Mouse (Mus musculus) neural tube, embryonic 14.5 days (tissue): ENCODE data around the gene Clec16a. TPM values are rescaled to one million over a fixed set of nuclear protein-coding genes. Genes with fewer than 3 reads are reported as not detected.

Experiments
- ATAC-seq: fragments of 200-750 bp; cut with Nextera tagmentation; 2 replicates; pipeline ENCODE4 v1.8.0; 2017; ENCODE audit warnings: low read depth, mild to moderate bottlenecking, moderate TSS enrichment, moderate library complexity
- H3K27ac ChIP-seq: fragments of 300-500 bp; sonication (generic); 2 replicates; pipeline ENCODE4 v1.5.1; 2014; ENCODE audit warnings: low read depth, mild to moderate bottlenecking, control low read depth, low read length, moderate library complexity, mixed read lengths
- H3K27me3 ChIP-seq: fragments of 300-500 bp; sonication (generic); 2 replicates; pipeline ENCODE4 v1.6.1; 2014; ENCODE audit warnings: low read length; ENCODE audit not compliant: control insufficient read depth, insufficient read depth
- H3K36me3 ChIP-seq: fragments of 300-500 bp; sonication (generic); 2 replicates; pipeline ENCODE4 v1.6.1; 2014; ENCODE audit warnings: low read length, mixed read lengths; ENCODE audit not compliant: control insufficient read depth, insufficient read depth
- H3K4me1 ChIP-seq: fragments of 300-500 bp; sonication (generic); 2 replicates; pipeline ENCODE4 v1.6.1; 2014; ENCODE audit warnings: low read length; ENCODE audit not compliant: control insufficient read depth, insufficient read depth
- H3K4me2 ChIP-seq: fragments of 300-500 bp; sonication (generic); 2 replicates; pipeline ENCODE4 v1.6.1; 2014; ENCODE audit warnings: mild to moderate bottlenecking, low read depth, low read length, control low read depth
- H3K4me3 ChIP-seq: fragments of 300-500 bp; sonication (generic); 2 replicates; pipeline ENCODE4 v1.5.1; 2014; ENCODE audit warnings: low read depth, low read length, control low read depth, mixed read lengths
- H3K9ac ChIP-seq: fragments of 300-500 bp; sonication (generic); replicated peaks from 2 replicates; pipeline ENCODE4 v1.6.1; 2014; ENCODE audit warnings: low read depth, mild to moderate bottlenecking, control low read depth, low read length, mixed read lengths
- H3K9me3 ChIP-seq: fragments of 300-500 bp; sonication (generic); 2 replicates; pipeline ENCODE4 v1.6.1; 2016; ENCODE audit warnings: low read length; ENCODE audit not compliant: control insufficient read depth
- WGBS: fragments of 180-500 bp; shearing (Covaris S2); extraction: QIAGEN DNeasy Blood & Tissue Kit; methylation state at CpG from one replicate; pipeline ENCODE4 v1.1.7; 2014; 5-methylcytosine and 5-hydroxymethylcytosine counted together
- polyA plus RNA-seq: library from polyadenylated mRNA; unstranded; fragments of >200 nt; fragmentation: Nextera tagmentation; extraction: Ambion mirVana; gene quantifications from 2 replicates; pipeline ENCODE4 v1.2.1, GENCODE M21; 2014

Gene Clec16a
- polyA plus RNA-seq, 1 experiment from 2014 or later: 89.2 TPM

- H3K27ac ChIP-seq: no peak within 1 kb of the TSS
- peaks cover 6% of the 10 kb centered on the region for H3K4me1 ChIP-seq
- H3K4me2 ChIP-seq: no peak within 1 kb of the TSS
- H3K36me3 ChIP-seq: no peaks in the 10 kb centered on the region
- H3K9me3 ChIP-seq: no peaks in the 10 kb centered on the region
- no peak within 1 kb of the TSS for H3K9ac ChIP-seq
- H3K27me3 ChIP-seq: 0 out of 2 replicates have a peak, but pooled peaks cover 1% of the 10 kb centered on the region
- WGBS: 51% methylated on average over 16 of the region's 16 CpGs
- no peak for ATAC-seq
- H3K4me3 ChIP-seq: no peak within 1 kb of the TSS
Measured at GRCm38 (mm10) chr16:10788271-10788670, 243.1 kb downstream of the Clec16a start, which contains the start of gene Tnp2. Gene Tnp2 (minus strand): TSS chr16:10788660.

GRCm38 (mm10) chr16:10788866-10789265 lies 243.7 kb downstream of the Clec16a start:
- no peak for ATAC-seq
- H3K9ac ChIP-seq: no peak overlapping the region
- no peaks in the 10 kb centered on the region for H3K27me3 ChIP-seq
- no peaks in the 10 kb centered on the region for H3K9me3 ChIP-seq
- 48% methylated on average over 4 of the region's 4 CpGs for WGBS
- no peaks in the 10 kb centered on the region for H3K36me3 ChIP-seq
- H3K4me3 ChIP-seq: no peak overlapping the region
- H3K27ac ChIP-seq: no peak overlapping the region
- H3K4me1 ChIP-seq: peaks cover 4% of the 10 kb centered on the region; the same call in 1 of the 2 replicates
- H3K4me2 ChIP-seq: no peak overlapping the region

GRCm38 (mm10) chr16:10790702-10791101 lies 245.6 kb downstream of the Clec16a start, which contains the start of gene Prm3:
Gene Prm3 (minus strand): TSS chr16:10790914.
- H3K27me3 ChIP-seq: no peaks in the 10 kb centered on the region
- no peaks in the 10 kb centered on the region for H3K4me1 ChIP-seq
- no peak for ATAC-seq
- H3K4me3 ChIP-seq: no peak within 1 kb of the TSS
- no peaks in the 10 kb centered on the region for H3K9me3 ChIP-seq
- H3K27ac ChIP-seq: no peak within 1 kb of the TSS
- H3K4me2 ChIP-seq: no peak within 1 kb of the TSS
- WGBS: 82% methylated on average over 9 of the region's 9 CpGs
- H3K9ac ChIP-seq: no peak within 1 kb of the TSS
- no peaks in the 10 kb centered on the region for H3K36me3 ChIP-seq

Other genes starting within 250 kb of the Clec16a start
- 14.4 and 17.7 TPM in 2 replicates for gene Emp2, start 231.4 kb upstream of the Clec16a start, polyA plus RNA-seq
- 12.8 and 20.9 TPM in 2 replicates for gene Tekt5, start 149.8 kb upstream of the Clec16a start, polyA plus RNA-seq
- gene Nubp1, start 133.4 kb upstream of the Clec16a start, polyA plus RNA-seq: 49.7 and 55.9 TPM in 2 replicates
- gene Tvp23a, start 98.0 kb upstream of the Clec16a start, polyA plus RNA-seq: 48.6 and 49.3 TPM in 2 replicates
- gene Ciita, start 65.3 kb upstream of the Clec16a start, polyA plus RNA-seq: 0.63 and 1.1 TPM in 2 replicates
- 26.8 and 26.9 TPM in 2 replicates for gene Dexi, start 2.3 kb upstream of the Clec16a start, polyA plus RNA-seq
- 4.3 and 4.5 TPM in 2 replicates for gene Socs1, start 240.2 kb downstream of the Clec16a start, polyA plus RNA-seq
- not detected in 2 replicates for gene Tnp2, start 243.3 kb downstream of the Clec16a start, polyA plus RNA-seq
- not detected in 2 replicates for gene Prm3, start 245.6 kb downstream of the Clec16a start, polyA plus RNA-seq